Comparison of ENCODE assay signal across 28 mouse cellular contexts in the genomic region with DNA sequence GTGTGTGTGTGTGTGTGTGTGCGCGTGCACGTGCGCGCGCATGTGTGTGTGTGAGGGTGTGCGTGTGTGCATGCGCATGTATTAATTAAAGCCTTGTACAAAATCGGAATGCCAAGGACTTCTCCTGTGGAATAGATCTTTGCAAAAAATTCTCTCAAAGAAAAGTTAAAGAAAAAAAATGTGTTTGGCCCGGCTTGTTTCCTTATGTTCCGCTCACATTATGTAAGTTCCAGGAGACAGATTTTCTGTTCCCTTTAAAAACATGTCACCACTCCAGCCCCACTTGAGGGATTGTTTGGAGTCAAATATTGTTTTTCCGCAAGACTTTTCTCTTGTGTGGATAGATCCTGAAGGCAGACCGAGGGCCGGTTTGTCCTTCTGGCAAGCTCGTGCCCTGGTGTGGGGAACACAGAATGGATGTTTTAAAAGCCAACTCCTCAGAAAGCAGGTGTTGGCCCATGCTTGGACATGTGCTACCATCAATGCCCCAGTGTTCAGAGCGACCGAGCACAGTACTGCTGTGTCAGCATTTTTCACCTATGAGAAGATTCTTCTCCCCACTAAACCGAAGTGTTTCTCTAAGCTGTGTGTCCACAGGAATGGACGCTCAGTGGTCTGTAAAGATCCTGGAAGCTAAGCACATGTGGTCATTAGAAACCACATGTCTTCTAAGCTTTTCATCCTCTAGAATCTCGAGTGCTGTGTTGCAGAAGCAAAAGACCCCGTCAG. TPM values are rescaled to one million over a fixed set of nuclear protein-coding genes. Genes with fewer than 3 reads are reported as not detected.
A peak's percentile ranks its signal among the peaks of the same experiment; 100 is the strongest.
DNase-seq lines count a peak whose midpoint lies in the region; ATAC-seq and TF ChIP-seq lines count a peak whose summit lies in the region.
"Had no signal": no experiment of that assay in that cellular context is flagged by ENCODE, and none has a peak within 500 bp of the region (broad histone marks: within the 10 kb centered on the region; RNA-seq: fewer than 3 reads in every experiment).

No protein-coding gene starts in this region.

- no peak overlapping the region for H3K4me2 ChIP-seq in forebrain, postnatal 0 days (ENCODE audit: low read depth)
- H3K4me2 ChIP-seq in forebrain, embryonic 13.5 days = no peak overlapping the region
- H3K4me2 ChIP-seq: embryonic facial prominence, embryonic 12.5 days; heart, embryonic 12.5 days; hindbrain, embryonic 13.5 days; liver, embryonic 15.5 days; lung, embryonic 14.5 days; midbrain, embryonic 15.5 days; neural tube, embryonic 15.5 days had no signal

- H3K9me3 ChIP-seq in forebrain, postnatal 0 days (ENCODE audit: low read length) = no peaks in the 10 kb centered on the region
- H3K9me3 ChIP-seq in forebrain, embryonic 13.5 days (replicated peaks) = no peaks in the 10 kb centered on the region
- H3K9me3 ChIP-seq: embryonic facial prominence, embryonic 12.5 days; heart, embryonic 12.5 days; hindbrain, embryonic 13.5 days; liver, embryonic 15.5 days; midbrain, embryonic 10.5 days; midbrain, embryonic 15.5 days; neural tube, embryonic 15.5 days had no signal

- intact Hi-C loops in left cerebral cortex, adult 2 months (cut with DNase I) = no loop called here

- WGBS in forebrain, postnatal 0 days = 77% methylated on average over 21 of the region's 21 CpGs
- WGBS in forebrain, embryonic 13.5 days = 89% methylated on average over 21 of the region's 21 CpGs

- H3K4me1 ChIP-seq in forebrain, postnatal 0 days (ENCODE audit: insufficient read depth) = 0 out of 2 replicates have a peak, but pooled peaks cover 3% of the 10 kb centered on the region
- no peaks in the 10 kb centered on the region for H3K4me1 ChIP-seq in forebrain, embryonic 13.5 days
- H3K4me1 ChIP-seq: hindbrain, embryonic 13.5 days; liver, embryonic 15.5 days; midbrain, embryonic 15.5 days had no signal

- no peak overlapping the region for H3K27ac ChIP-seq in forebrain, postnatal 0 days (ENCODE audit: low read depth, low read length)
- no peak overlapping the region for H3K27ac ChIP-seq in forebrain, embryonic 13.5 days
- peak overlapping the region; percentile 78 for H3K27ac ChIP-seq in left cerebral cortex, adult 2 months
- H3K27ac ChIP-seq: embryonic facial prominence, embryonic 12.5 days; heart, adult 2 months; hindbrain, embryonic 13.5 days; liver, embryonic 15.5 days; midbrain, embryonic 10.5 days; midbrain, embryonic 15.5 days; neural tube, embryonic 15.5 days had no signal

- H3K4me3 ChIP-seq in forebrain, postnatal 0 days (ENCODE audit: low read depth, low read length) = no peak overlapping the region
- H3K4me3 ChIP-seq in forebrain, embryonic 13.5 days = no peak overlapping the region
- no peak overlapping the region for H3K4me3 ChIP-seq in left cerebral cortex, adult 2 months
- H3K4me3 ChIP-seq: embryonic facial prominence, embryonic 12.5 days; erythroblast, embryonic 14.5 days; heart, adult 2 months; heart, embryonic 12.5 days; hindbrain, embryonic 13.5 days; liver, embryonic 15.5 days; midbrain, embryonic 10.5 days; midbrain, embryonic 15.5 days; neural tube, embryonic 15.5 days had no signal

- no peak for TF ChIP-seq CTCF in forebrain, postnatal 0 days (IDR thresholded peaks at IDR 0.05; ENCODE audit: low read depth)
- no peak for TF ChIP-seq CTCF in left cerebral cortex, adult 2 months (IDR thresholded peaks at IDR 0.05)

- DNase-seq in cerebellum, adult 11-12 months = peak; percentile 30
- no peak for DNase-seq in cerebellum, postnatal 36 days
- peak; percentile 40 for DNase-seq in forebrain, postnatal 0 days
- no peak for DNase-seq in left cerebral cortex, adult 2 months (ENCODE audit: extremely low spot score in 1 of 2, low spot score in 2 of 2)
- DNase-seq in left cerebral cortex, adult 8-10 months (ENCODE audit: low spot score in 2 of 2) = no peak
- no peak for DNase-seq in kidney, postnatal 36 days
- DNase-seq: adrenal gland, postnatal 14 days; heart, adult 2 months; heart, postnatal 4 days; kidney, adult 8-10 months; kidney, postnatal 10 days; layer of hippocampus, postnatal 36 days; liver; lung, embryonic 14.5 days; lung, postnatal 14 days; retina, postnatal 1 day; right cerebral cortex, postnatal 14 days; thymus, postnatal 14 days had no signal

- ATAC-seq in forebrain, postnatal 0 days = no peak
- no peak for ATAC-seq in forebrain, embryonic 13.5 days
- ATAC-seq: intestine, embryonic 16.5 days; midbrain, embryonic 15.5 days had no signal

- H3K9ac ChIP-seq in forebrain, postnatal 0 days = no peak overlapping the region
- H3K9ac ChIP-seq in forebrain, embryonic 13.5 days = no peak overlapping the region
- H3K9ac ChIP-seq: embryonic facial prominence, embryonic 12.5 days; heart, embryonic 12.5 days; hindbrain, embryonic 13.5 days; liver, embryonic 15.5 days; lung, embryonic 14.5 days; midbrain, embryonic 15.5 days; neural tube, embryonic 15.5 days had no signal

- no peaks in the 10 kb centered on the region for H3K27me3 ChIP-seq in forebrain, postnatal 0 days (ENCODE audit: insufficient read depth, low read length)
- H3K27me3 ChIP-seq in forebrain, embryonic 13.5 days = no peaks in the 10 kb centered on the region
- H3K27me3 ChIP-seq: embryonic facial prominence, embryonic 12.5 days; heart, embryonic 12.5 days; hindbrain, embryonic 13.5 days; liver, embryonic 15.5 days; midbrain, embryonic 15.5 days; neural tube, embryonic 15.5 days had no signal

- H3K36me3 ChIP-seq in forebrain, postnatal 0 days (ENCODE audit: insufficient read depth) = peaks cover 18% of the 10 kb centered on the region
- H3K36me3 ChIP-seq in forebrain, embryonic 13.5 days (ENCODE audit: poor library complexity, severe bottlenecking) = peaks cover 17% of the 10 kb centered on the region; the same call in 1 of the 2 replicates
- H3K36me3 ChIP-seq: midbrain, embryonic 15.5 days had no signal

RNA-seq across cellular contexts. Expression of a gene that starts 51.1 kb away (rescaled TPM):
- total RNA-seq in forebrain, postnatal 0 days (2014; rRNA removed) = 10.6 and 11.0 TPM in 2 replicates
- polyA plus RNA-seq in forebrain, postnatal 0 days (2015; fragmentation: Nextera tagmentation; extraction: Ambion mirVana) = 6.9 and 7.4 TPM in 2 replicates
- polyA plus RNA-seq in forebrain, embryonic 13.5 days (2015; fragmentation: Nextera tagmentation; extraction: Ambion mirVana) = 6.4 and 6.8 TPM in 2 replicates
- total RNA-seq in left cerebral cortex, adult 2 months (2021) = 10 to 100 TPM; 47.7 to 62.4 TPM
- 10 to 100 TPM; 31.3 to 40.3 (median 37.5) TPM for total RNA-seq in left cerebral cortex, adult 8-10 months (2022)

Comparison
In these comparisons a context has a peak if more than half of its experiments do, and no peak if none do; other contexts are left out.
1. DNase-seq: peak in cerebellum, adult 11-12 months (single experiment) and forebrain, postnatal 0 days (single experiment); none in cerebellum, postnatal 36 days (0 of 2), left cerebral cortex, adult 2 months (0 of 2), left cerebral cortex, adult 8-10 months (0 of 2) and kidney, postnatal 36 days (0 of 2).